Mouse (Mus musculus): ENCODE measurements around the gene Aknad1.

The Aknad1 gene

GRCm38 (mm10) chr3:108751061-108751460 lies 11.6 kb downstream of the Aknad1 start:
- no peak for DNase-seq (ENCODE audit: extremely low spot score, low read depth, low spot score)

DNA sequence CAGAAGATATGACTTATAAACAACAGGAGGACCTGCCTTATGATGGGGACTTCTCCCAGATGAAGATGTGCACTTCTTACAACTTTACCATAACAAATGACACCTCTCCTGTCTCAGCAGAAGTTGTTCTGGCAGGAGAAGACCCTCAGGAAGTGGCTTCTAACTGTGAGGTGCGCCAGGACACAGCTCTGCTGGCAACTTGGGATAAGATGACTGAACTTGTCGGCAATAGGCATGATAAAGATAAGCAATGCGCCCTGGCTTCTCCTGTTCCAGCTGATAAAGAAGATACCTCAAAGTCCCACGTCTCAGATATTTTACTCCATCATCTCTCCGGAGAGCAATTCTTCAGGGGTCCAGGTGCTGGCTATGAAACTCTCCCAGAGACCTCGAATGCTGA lies 12.2 kb downstream of the Aknad1 start:
- DNase-seq (ENCODE audit: extremely low spot score, low read depth, low spot score) = no peak

DNA sequence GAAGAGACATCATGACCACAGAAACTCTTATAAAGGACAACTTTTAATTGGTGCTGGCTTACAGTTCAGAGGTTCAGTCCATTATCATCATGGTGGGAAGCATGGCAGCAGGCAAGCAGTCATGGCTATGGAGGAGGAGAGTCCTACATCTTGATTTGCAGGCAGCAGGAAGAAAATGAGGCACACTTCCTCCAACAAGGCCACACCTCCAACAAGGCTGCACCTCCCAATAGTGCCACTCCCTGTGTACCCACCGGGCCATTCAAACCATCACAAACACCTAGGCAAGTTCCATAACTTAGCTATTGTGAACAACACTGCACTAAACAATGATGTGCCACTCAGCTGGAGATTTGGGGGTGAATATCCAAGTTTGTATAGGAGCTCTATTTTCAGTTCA lies 15.1 kb downstream of the Aknad1 start:
- no peak for DNase-seq (ENCODE audit: extremely low spot score, low read depth, low spot score)

GRCm38 (mm10) chr3:108755542-108755941 lies 16.1 kb downstream of the Aknad1 start:
- DNase-seq (ENCODE audit: extremely low spot score, low read depth, low spot score) = no peak

GRCm38 (mm10) chr3:108756131-108756530 lies 16.7 kb downstream of the Aknad1 start:
- no peak for DNase-seq (ENCODE audit: extremely low spot score, low read depth, low spot score)

DNA sequence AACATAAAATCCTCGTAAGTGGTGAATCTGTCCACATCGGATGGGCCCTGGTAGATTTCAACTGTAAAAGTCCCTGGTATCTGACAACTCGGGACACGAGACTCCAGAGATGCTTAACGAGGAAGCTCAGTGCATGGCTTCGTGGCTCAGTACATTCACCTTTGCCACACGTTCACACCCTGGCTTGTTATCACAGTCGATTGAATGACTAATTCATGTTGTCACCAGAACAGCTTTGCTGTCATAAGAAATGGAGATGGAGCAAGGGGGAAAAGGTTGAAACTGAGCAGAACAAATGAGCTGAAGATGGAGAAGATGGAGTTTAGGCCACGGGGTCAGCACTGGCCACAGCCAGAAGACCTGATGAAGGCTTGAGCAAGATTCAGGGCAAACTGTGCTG lies 18.1 kb downstream of the Aknad1 start:
- DNase-seq (ENCODE audit: extremely low spot score, low read depth, low spot score) = no peak

DNA sequence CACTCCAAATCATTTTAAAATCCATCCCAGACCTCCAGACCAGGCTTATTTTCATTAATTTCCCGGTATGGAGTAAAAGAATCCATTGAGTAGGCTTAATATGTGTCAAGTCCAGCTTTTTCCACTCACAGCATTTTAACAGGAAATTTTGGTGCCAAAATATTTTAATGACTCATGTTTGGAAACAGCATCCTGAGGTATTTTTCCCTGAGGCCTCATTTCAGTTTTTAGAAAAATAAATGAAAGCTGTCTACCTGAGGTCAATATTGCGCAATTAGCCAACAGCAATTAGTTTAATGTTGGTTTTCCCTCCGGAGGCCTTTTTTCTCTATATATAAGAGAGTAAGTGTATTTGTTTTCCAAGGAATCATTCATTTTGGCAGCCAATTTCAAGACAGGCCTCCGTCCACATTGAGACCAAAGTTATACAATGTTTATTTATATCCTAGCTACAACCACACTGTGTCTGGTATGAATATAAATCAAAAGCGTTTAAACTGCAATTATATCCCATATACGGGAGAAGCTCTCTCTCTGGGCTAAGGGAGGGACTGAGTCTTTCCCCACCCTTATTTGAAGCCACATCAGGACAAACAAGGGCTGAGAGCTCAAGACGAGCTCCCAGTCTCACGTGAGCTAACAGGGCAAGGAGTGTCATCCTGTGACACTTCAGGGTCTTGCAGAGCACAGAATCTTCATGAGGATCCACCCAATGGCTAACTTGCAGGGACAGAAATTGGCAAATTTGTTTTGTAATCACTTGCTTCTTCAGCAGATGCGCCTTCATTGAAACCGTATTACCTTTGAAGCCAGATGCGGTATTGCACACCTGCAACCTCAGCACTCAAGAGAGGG lies 20.3 kb downstream of the Aknad1 start:
- DNase-seq (ENCODE audit: extremely low spot score, low read depth, low spot score) = no peak

- DNase-seq (ENCODE audit: extremely low spot score, low read depth, low spot score) = no peak
Observed at GRCm38 (mm10) chr3:108762597-108763111, 23.2 kb downstream of the Aknad1 start.

- DNase-seq (ENCODE audit: extremely low spot score, low read depth, low spot score) = no peak
Observed at GRCm38 (mm10) chr3:108763691-108764090, 24.2 kb downstream of the Aknad1 start.

DNA sequence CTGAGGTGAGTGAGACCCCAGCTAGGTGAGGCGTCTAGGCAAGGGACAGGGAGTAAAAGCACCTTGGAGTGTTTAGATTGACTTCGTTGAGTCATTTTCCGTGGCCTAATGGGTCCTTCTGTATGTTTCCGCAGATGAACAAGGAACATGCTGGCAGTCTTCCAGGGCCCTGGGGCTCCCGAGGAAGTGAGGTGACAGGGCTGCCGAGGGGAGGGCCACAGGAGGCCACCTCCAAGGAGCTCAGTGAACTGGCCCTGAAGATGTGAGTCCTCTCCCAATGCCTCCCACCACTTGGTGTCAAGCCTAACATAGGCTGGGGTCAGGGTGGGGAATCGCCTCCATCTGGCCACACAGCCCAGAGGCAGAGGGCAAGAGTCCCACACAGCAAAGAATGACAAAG lies 25.5 kb downstream of the Aknad1 start:
- DNase-seq (ENCODE audit: extremely low spot score, low read depth, low spot score) = no peak

- no peak for DNase-seq (ENCODE audit: extremely low spot score, low read depth, low spot score)
Observed at GRCm38 (mm10) chr3:108765476-108765875, 26.0 kb downstream of the Aknad1 start.

- DNase-seq (ENCODE audit: extremely low spot score, low read depth, low spot score) = no peak
Observed at GRCm38 (mm10) chr3:108766943-108767342, 27.5 kb downstream of the Aknad1 start.

DNA sequence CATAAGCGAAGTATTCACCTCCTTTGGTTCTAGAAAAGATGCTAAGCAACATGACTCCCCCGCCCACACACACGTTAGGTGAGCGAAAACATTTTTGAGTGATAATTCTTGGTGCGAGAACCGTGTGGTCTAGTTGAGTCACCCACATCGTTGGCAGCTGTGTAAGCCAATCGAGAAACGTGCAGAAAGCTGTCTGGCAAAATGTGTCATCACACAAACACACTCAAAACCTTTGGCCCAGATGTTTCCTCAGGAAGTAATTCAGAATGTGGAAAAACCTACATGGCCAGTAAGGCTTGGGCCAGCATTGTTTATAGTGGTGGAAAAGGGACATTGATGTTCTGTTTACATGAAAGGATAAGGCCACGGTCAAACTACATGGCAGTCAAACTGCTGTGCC lies 28.0 kb downstream of the Aknad1 start:
- DNase-seq (ENCODE audit: extremely low spot score, low read depth, low spot score) = no peak

- no peak for DNase-seq (ENCODE audit: extremely low spot score, low read depth, low spot score)
Observed at GRCm38 (mm10) chr3:108769547-108769946, 30.1 kb downstream of the Aknad1 start.

- DNase-seq (ENCODE audit: extremely low spot score, low read depth, low spot score) = peak; percentile 70
Observed at GRCm38 (mm10) chr3:108770725-108771368, 31.4 kb downstream of the Aknad1 start.

GRCm38 (mm10) chr3:108772211-108772610 lies 32.8 kb downstream of the Aknad1 start:
- DNase-seq (ENCODE audit: extremely low spot score, low read depth, low spot score) = no peak

- DNase-seq (ENCODE audit: extremely low spot score, low read depth, low spot score) = no peak
Observed at GRCm38 (mm10) chr3:108772811-108773210, 33.4 kb downstream of the Aknad1 start.

DNA sequence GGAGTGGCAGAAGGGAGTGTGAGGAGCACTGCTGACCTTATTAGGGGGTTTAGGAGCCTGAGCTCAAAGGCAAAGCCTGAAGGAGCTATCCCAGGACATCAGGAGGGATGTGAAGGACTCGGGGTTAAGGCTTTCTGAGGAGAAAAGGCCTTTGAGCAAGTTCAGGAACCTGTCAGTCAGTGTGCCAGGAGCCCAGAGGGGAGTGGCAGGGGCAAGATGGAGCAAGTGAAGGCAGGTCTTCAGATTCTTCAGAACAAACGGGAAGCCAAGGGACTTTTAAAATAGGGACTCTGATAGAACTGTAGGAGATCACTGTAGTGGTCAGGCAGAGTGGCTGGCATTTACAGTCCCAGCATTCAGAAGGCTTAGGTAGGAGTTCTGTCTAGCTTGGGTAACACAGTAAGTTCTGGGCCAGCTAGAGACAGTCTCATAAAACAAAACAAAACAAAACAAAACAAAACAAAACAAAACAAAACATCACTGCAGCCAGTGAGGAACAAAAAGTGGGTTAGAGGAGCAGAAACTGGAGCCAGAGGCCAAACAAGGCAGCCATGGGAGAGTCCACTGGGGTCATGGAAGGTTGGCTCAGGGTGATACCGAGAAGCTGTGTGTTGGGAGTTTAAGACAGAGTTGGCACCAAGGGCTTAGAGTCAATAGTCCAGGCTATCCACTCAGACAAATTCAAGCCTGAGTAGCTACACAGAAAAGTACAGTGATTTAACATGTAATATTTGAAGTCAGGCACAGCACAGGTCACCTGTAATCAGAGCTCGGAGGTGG lies 39.5 kb downstream of the Aknad1 start:
- no peak for DNase-seq (ENCODE audit: extremely low spot score, low read depth, low spot score)

DNA sequence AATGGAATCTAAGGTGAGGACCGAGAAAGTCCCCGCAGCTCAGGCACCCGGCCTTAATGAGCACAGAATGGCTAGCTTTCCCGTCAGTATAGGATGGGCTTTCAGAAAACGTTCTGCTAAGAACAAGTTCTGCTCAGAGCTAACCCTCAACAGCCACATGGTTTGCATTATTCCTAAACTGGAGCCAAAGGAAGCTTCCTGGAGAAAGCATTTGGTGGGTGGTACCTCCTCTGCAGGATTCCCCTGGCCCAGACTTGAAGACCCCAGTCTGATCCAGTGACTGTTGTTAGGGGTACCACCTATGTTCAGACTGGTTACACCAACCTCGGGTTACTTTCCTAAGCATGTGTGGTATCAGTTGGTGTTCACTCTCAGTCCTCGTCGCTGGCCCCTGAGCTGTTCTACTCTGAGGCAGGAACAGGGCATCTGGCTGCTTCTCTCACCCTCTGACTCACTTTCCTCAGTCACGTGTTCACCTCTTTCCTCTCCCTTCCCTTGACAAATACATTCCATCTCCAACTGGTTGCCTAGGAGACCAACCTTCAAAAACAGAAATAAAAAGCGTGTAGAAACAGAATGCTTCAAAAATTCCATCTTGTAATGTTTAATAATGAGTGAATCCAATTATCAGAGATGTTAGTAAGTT lies 41.9 kb downstream of the Aknad1 start:
- DNase-seq (ENCODE audit: extremely low spot score, low read depth, low spot score) = no peak

GRCm38 (mm10) chr3:108781884-108782270 lies 42.4 kb downstream of the Aknad1 start:
- DNase-seq (ENCODE audit: extremely low spot score, low read depth, low spot score) = no peak

GRCm38 (mm10) chr3:108782364-108782895 lies 43.0 kb downstream of the Aknad1 start:
- DNase-seq (ENCODE audit: extremely low spot score, low read depth, low spot score) = no peak

All from hindlimb bud, embryonic 11.5 days (tissue).